Mouse (Mus musculus) urinary bladder, adult 2 months (tissue): ENCODE data around the gene Sde2. TPM values are rescaled to one million over a fixed set of nuclear protein-coding genes. Genes with fewer than 3 reads are reported as not detected.
A peak's percentile ranks its signal among the peaks of the same experiment; 100 is the strongest.
"Not testable (repeated sequence)": the region's sequence is repeated elsewhere in the genome, so short reads cannot be mapped to it uniquely, and the experiment has no call there.

Experiments
- DNase-seq: peaks from one replicate; pipeline ENCODE4 v3.0.0; 2022; ENCODE audit warnings: low spot score
- polyA plus RNA-seq: library from polyadenylated mRNA; depleted of rRNA; stranded (reverse); fragments of >200 nt; gene quantifications from 2 replicates; pipeline ENCODE4 v1.2.3, GENCODE M21; 2012

The Sde2 gene
- polyA plus RNA-seq, 1 experiment = 18.3 TPM

DNA sequence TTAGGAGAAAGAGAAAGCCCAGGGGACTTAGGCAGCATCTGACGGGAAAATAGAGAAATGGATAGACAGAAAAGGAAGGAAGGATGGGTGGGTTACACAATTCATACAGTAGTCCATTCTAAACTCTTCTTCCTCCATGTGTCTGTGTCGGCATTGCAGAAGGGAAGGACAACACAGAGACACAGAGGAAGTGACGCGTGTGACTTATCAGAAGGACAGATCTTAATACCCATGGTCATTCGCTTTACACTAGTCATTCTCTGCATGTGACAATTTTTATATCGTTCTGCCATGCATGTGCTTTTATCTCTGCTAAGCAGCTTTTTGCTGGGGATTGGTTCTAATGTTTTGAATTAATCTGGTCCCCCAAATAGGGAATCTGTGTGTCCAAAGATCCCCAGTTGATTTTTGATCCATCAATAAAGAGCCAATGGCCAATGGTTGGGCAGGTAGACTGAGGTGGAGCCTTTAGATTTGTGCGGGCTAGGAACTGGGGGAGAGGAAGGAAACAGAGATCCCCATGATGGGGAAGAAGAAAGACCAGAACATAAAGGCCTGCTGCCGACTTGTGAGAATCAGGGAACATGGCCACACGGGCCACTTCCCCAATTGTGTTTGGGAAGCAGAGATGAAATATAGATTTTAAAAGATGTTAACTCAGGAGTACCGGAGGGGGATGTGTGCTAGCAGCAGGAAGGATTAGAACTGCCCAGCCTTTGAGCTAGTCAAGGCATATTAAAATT is 15.5 kb upstream of the Sde2 start:
- DNase-seq = no peak

- not testable (repeated sequence) for DNase-seq
Measured at GRCm38 (mm10) chr1:180836467-180836866, 14.5 kb upstream of the Sde2 start.

DNA sequence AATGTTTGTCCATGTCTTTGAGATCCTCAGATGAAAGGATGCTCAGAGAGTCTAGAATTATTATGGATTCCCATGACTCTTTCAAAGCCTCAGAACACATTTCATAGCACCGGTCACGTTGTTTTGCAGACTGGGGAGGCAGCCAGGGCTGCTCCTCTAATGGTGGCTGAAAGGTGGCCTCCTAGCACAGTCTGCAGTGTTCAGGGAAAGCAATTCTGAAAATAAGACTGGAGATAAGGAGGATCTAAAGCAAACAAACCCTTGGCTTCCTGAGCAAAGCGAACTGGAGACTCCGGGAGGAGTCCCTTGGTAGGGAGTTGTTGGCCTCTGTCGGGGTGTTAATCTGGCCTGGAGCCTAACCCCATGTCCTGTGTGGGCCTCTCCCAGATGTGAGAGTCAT is 13.7 kb upstream of the Sde2 start:
- DNase-seq = no peak

GRCm38 (mm10) chr1:180838014-180838413 is 12.9 kb upstream of the Sde2 start:
- no peak for DNase-seq

DNA sequence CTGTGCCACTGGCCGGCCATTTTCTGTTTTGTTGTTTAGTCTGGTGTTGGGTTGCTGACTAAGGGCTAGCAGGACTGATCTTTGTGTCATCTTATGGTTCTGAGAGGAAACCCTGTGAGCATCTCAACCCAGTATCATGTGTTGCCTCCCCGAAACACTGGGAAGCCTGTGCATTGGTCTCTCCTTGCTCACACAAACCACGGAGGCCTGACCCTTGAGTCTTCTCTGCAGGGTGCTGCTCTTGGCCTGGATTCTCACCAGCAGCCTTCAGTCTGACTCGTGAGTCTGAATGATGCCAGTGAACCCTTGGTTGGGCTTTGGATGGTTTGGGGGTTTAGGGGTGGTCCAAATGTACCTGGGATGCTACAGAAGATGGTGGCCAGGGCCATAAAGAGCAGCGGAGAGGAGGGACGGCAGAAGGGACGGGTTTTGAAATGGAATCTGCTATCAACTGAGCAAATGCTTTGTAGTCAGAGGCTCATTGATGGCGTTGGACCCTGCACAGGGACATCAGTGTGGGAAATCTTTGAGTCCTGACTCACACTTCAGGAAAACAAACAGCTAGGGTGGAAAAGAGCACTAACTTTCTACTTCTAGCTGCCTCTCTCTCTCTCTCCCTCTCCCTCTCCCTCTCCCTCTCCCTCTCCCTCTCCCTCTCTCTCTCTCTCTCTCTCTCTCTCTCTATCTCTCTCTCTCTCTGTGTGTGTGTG is 11.6 kb upstream of the Sde2 start:
- no peak for DNase-seq

- DNase-seq = no peak
Measured at GRCm38 (mm10) chr1:180841561-180842300, 9.2 kb upstream of the Sde2 start.

- DNase-seq = no peak
Measured at GRCm38 (mm10) chr1:180848114-180848510, 2.8 kb upstream of the Sde2 start.

DNA sequence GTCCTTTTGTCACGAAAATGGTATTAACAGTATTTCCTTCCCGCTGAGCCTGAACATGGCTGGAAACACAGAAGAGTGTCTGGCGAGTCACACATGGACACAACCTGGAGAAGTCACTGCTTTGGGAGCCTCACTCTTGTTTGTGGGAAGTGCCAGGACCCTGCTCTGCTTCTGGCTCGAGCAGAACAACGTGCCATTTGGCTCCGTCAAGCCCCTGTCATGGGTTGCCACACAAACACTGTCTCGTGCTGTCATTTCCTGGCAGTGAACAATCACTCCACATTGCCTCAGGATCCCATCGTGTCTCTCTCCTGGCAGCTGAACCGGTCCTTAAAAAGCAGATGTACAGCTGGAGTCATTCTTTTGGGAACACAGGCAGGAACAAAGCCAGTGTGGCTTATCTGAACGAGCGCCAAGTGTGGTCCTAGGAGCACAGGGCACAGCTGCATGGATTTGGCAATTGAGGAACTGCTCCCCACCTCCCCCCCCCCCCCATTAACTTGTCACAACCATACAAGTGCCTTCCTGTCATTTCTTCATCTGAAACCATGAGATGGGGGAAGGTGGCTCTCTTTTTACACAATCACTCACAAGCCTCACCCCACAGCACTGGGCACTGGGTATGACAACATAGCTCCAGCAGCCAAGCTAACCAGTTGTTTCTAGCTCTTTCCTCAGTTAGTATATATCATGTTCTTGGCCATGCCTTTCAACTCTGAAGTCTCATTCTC is 2.3 kb upstream of the Sde2 start:
- peak; percentile 34 for DNase-seq

GRCm38 (mm10) chr1:180849701-180850301 is 1.1 kb upstream of the Sde2 start:
- no peak for DNase-seq

GRCm38 (mm10) chr1:180858763-180859162 is 7.8 kb downstream of the Sde2 start:
- no peak for DNase-seq

- no peak for DNase-seq
Measured at GRCm38 (mm10) chr1:180860030-180860429, 9.1 kb downstream of the Sde2 start.

- DNase-seq = no peak
Measured at GRCm38 (mm10) chr1:180863606-180864005, 12.7 kb downstream of the Sde2 start.

GRCm38 (mm10) chr1:180866001-180866400 is 15.1 kb downstream of the Sde2 start:
- no peak for DNase-seq

- DNase-seq = no peak
Measured at GRCm38 (mm10) chr1:180870122-180870650, 19.3 kb downstream of the Sde2 start.

DNA sequence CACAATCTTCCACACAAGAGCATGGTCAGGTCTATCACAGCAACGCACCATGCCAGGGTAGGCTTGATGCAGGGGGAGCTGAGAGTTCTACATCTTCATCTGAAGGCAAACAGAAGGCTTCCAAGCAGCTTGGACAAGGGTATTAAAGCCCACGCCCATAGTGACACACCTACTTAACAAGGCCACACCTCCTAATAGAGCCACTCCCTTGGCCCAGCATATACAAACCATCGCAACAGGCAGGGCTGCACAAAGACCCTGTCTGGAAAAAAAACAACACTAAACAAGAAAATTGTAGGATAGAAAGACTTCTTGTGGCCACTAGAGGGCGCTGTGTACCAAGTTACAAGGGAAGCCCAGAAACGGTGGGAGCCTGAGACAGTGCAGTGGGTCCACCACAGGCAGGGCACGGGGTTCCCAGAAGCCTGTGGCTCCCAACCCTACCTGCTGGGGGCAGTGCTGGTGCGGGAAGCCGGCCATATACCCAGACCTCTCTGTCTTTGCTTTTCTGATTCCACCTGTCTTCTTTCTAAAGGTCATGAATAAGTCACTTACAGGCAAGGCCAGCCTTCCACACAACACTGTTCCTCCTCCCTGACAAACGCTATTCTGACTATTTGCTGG is 23.0 kb downstream of the Sde2 start:
- DNase-seq = no peak

DNA sequence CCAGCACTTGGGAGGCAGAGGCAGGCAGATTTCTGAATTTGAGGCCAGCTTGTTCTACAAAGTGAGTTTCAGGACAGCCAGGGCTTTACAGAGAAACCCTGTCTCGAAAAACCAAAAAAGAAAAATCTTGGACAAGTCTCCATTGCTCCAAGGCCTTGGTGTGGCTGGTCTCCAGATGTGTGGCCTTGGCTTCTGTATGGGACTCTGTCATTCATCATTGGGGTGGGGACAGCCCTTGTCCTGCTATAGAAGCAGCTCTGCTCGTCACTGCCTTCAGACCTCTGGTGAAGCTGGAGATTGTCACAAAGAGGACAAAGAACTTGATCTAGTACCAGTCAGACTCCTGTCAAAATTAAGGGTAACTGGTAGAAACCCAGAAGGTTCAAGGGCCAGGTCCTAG is 23.7 kb downstream of the Sde2 start:
- no peak for DNase-seq

- DNase-seq = no peak
Measured at GRCm38 (mm10) chr1:180875126-180875525, 24.2 kb downstream of the Sde2 start.

DNA sequence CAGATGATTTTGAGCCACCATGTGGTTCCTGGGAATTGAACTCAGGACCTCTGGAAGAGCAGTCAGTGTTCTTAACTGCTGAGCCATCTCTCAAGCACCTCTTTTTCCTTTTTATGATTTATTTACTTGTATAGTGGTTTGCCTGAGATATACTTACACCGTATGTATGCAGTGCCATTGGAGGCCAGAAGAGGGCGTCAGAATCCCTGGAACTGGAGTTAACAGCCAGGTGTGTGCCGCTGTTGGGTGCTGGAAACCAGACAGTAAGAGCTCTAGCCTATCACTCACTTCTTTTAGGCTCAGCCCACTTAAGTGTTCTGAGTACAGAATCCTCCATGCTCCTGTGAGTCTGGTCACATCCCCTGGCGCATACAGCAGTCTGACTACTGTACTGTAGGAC is 26.5 kb downstream of the Sde2 start:
- no peak for DNase-seq

DNA sequence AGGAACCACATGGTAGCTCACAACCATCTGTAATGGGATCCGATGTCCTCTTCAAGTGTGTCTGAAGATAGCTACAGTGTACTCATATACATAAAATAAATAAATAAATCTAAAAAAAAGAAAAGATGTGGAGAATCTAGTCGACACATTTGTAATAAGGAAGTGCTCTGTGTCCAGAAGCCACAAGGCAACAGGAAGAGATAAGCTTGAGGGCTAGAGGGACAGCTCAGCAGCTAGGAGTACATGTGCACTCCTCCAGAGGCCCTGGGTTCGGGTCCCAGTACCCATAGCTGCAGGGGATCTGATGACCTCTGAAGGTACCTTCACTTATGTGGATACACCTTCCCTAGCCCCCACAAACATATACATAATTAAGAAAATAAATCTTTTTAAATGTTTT is 30.8 kb downstream of the Sde2 start:
- no peak for DNase-seq

DNA sequence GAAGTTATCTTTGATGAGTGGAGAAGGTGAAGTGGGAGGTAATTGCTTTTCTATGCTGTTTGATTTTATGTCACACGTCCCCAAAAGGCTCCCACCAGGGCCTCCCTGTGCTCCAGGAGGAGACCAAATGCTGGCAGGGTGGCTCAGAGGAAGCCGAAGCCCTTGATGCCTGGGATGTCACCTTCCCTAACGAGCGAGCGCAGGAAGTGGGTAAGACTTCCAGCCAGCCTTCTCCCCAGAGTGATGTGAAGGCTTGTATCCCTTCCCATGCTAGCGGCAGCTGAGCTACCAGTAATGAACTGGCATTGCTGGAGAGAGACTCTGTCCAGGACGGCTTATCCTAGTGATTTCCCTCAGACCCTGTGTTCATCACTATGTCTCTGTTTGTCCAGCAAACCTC is 32.8 kb downstream of the Sde2 start:
- no peak for DNase-seq

GRCm38 (mm10) chr1:180884484-180884883 is 33.6 kb downstream of the Sde2 start:
- DNase-seq = no peak
